Mouse (Mus musculus) cerebellum, adult 2 months (tissue): ENCODE measurements at regions not wholly inside any gene's neighbourhood (a gene's known extent, or its start where the extent isn't known, plus 50 kb on each side); places are given as distances from the start of the nearest gene placed in this dataset.

Experiments
- DNase-seq, 2 experiments: peaks; one replicate each; pipeline ENCODE4 v3.0.0; 2021
- H3K27ac ChIP-seq: fragments of 200-500 bp; 2 replicates; pipeline ENCODE4 v1.5.1; 2012; ENCODE audit warnings: low read length, control low read depth, inconsistent platforms; ENCODE audit not compliant: insufficient read depth
- H3K27me3 ChIP-seq: fragments of 200-500 bp; 2 replicates; pipeline ENCODE4 v1.6.1; 2012; ENCODE audit warnings: inconsistent platforms, mild to moderate bottlenecking, low read length, moderate library complexity; ENCODE audit not compliant: control insufficient read depth, insufficient read depth
- H3K4me1 ChIP-seq: fragments of 200-500 bp; 2 replicates; pipeline ENCODE4 v1.6.1; 2011; ENCODE audit warnings: low read length; ENCODE audit not compliant: control insufficient read depth, insufficient read depth
- H3K4me3 ChIP-seq: fragments of 200-500 bp; replicated peaks from 2 replicates; pipeline ENCODE3; 2011; ENCODE audit warnings: mild to moderate bottlenecking, low read depth, low read length, control low read depth; ENCODE audit not compliant: insufficient read depth
- CTCF ChIP-seq: fragments of 200-500 bp; IDR thresholded peaks from 2 replicates; pipeline ENCODE4 v1.5.1; 2011; ENCODE audit warnings: low read depth, mild to moderate bottlenecking, control low read depth, low read length, moderate library complexity, borderline replicate concordance; ENCODE audit not compliant: insufficient read depth
- POLR2A ChIP-seq: fragments of 200-500 bp; IDR thresholded peaks from 2 replicates; pipeline ENCODE4 v1.6.1; 2011; ENCODE audit warnings: low read length, control low read depth, borderline replicate concordance; ENCODE audit not compliant: insufficient read depth
- WGBS: fragments of 180-500 bp; shearing (Covaris S2); methylation state at CpG from one replicate; pipeline ENCODE4 v1.1.7; 2018; 5-methylcytosine and 5-hydroxymethylcytosine counted together

GRCm38 (mm10) chr17:51645866-51646265, 187.2 kb downstream of the Satb1 start:
- no peaks in the 10 kb centered on the region; the same call in 1 of the 2 replicates for H3K27me3 ChIP-seq
- TF ChIP-seq POLR2A (no peak), CTCF (no peak)
- H3K4me3 ChIP-seq = no peak overlapping the region
- DNase-seq = no peak
- no peaks in the 10 kb centered on the region for H3K4me1 ChIP-seq
- WGBS = 96% methylated on average over 1 of the region's 1 CpGs
- H3K27ac ChIP-seq = no peak overlapping the region

- WGBS = 81% methylated on average over 2 of the region's 2 CpGs
Observed at GRCm38 (mm10) chr17:51642682-51643081, 190.4 kb downstream of the Satb1 start.

GRCm38 (mm10) chr17:51635913-51636312, 197.2 kb downstream of the Satb1 start:
- Histone ChIP-seq H3K27ac (no peak overlapping the region), H3K27me3 (no peaks in the 10 kb centered on the region), H3K4me3 (no peak overlapping the region), H3K4me1 (no peaks in the 10 kb centered on the region)
- 94% methylated on average over 4 of the region's 4 CpGs for WGBS
- DNase-seq = no peak
- TF ChIP-seq POLR2A (no peak), CTCF (no peak)

More at GRCm38 (mm10) chr17:51642682-51643081, 190.4 kb downstream of the Satb1 start:
- Histone ChIP-seq H3K27me3 (no peaks in the 10 kb centered on the region), H3K4me3 (no peak overlapping the region), H3K27ac (no peak overlapping the region), H3K4me1 (no peaks in the 10 kb centered on the region)
- no peak for TF ChIP-seq POLR2A
- no peak for TF ChIP-seq CTCF
- DNase-seq = no peak

- TF ChIP-seq POLR2A (no peak), CTCF (no peak)
- WGBS = 86% methylated on average over 2 of the region's 2 CpGs
- H3K4me3 ChIP-seq = no peak overlapping the region
Observed at GRCm38 (mm10) chr17:51631574-51631973, 201.5 kb downstream of the Satb1 start.

GRCm38 (mm10) chr17:51620528-51620927, 212.6 kb downstream of the Satb1 start:
- H3K27ac ChIP-seq = no peak overlapping the region
- H3K27me3 ChIP-seq = no peaks in the 10 kb centered on the region
- H3K4me1 ChIP-seq = no peaks in the 10 kb centered on the region
- no peak overlapping the region for H3K4me3 ChIP-seq
- no peak for DNase-seq
- TF ChIP-seq CTCF (no peak), POLR2A (no peak)
- whole genome bisulfite sequencing = 7% methylated on average over 3 of the region's 3 CpGs

More at GRCm38 (mm10) chr17:51631574-51631973, 201.5 kb downstream of the Satb1 start:
- no peaks in the 10 kb centered on the region for H3K4me1 ChIP-seq
- H3K27ac ChIP-seq = no peak overlapping the region
- no peaks in the 10 kb centered on the region for H3K27me3 ChIP-seq
- no peak for DNase-seq

- TF ChIP-seq POLR2A (no peak), CTCF (no peak)
- no peak for DNase-seq
- Histone ChIP-seq H3K4me1 (no peaks in the 10 kb centered on the region), H3K27ac (no peak overlapping the region), H3K4me3 (no peak overlapping the region), H3K27me3 (no peaks in the 10 kb centered on the region)
- WGBS = 55% methylated on average over 1 of the region's 1 CpGs
Observed at GRCm38 (mm10) chr17:51585263-51585662, 247.8 kb downstream of the Satb1 start.

- no peak for TF ChIP-seq POLR2A
- no peak for TF ChIP-seq CTCF
- 40% methylated on average over 19 of the region's 19 CpGs for WGBS
- no peak for DNase-seq
- Histone ChIP-seq H3K4me3 (no peak overlapping the region), H3K27ac (no peak overlapping the region), H3K4me1 (no peaks in the 10 kb centered on the region), H3K27me3 (no peaks in the 10 kb centered on the region)
Observed at GRCm38 (mm10) chr17:51583984-51584880, 248.9 kb downstream of the Satb1 start.

GRCm38 (mm10) chr17:51583277-51583676, 249.8 kb downstream of the Satb1 start:
- DNase-seq = no peak
- no peak overlapping the region for H3K27ac ChIP-seq
- no peak for TF ChIP-seq POLR2A
- 34% methylated on average over 15 of the region's 15 CpGs for WGBS
- no peak overlapping the region for H3K4me3 ChIP-seq
- H3K4me1 ChIP-seq = no peaks in the 10 kb centered on the region
- no peaks in the 10 kb centered on the region for H3K27me3 ChIP-seq
